Mouse (Mus musculus): Measurements from ENCODE around the gene Myrfl. TPM values are rescaled to one million over a fixed set of nuclear protein-coding genes. Genes with fewer than 3 reads are reported as not detected.

Gene Myrfl
- polyA plus RNA-seq, 1 experiment from 2014 or later, result 0.09 TPM

GRCm38 (mm10) chr10:116740073-116740472 lies 156.6 kb downstream of the Myrfl start:
- Histone ChIP-seq H3K27me3 (replicated peaks; ENCODE audit: control insufficient read depth, insufficient read depth, low read length) (no peaks in the 10 kb centered on the region), H3K4me3 (replicated peaks; ENCODE audit: low read length) (no peak overlapping the region), H3K4me2 (ENCODE audit: low read length) (no peak overlapping the region), H3K27ac (ENCODE audit: low read length) (no peak overlapping the region), H3K9me3 (ENCODE audit: control insufficient read depth, low read length) (no peaks in the 10 kb centered on the region), H3K4me1 (replicated peaks; ENCODE audit: control insufficient read depth, insufficient read depth, low read length) (no peaks in the 10 kb centered on the region), H3K36me3 (ENCODE audit: control insufficient read depth, insufficient read depth) (no peaks in the 10 kb centered on the region), H3K9ac (replicated peaks; ENCODE audit: low read depth, low read length) (no peak overlapping the region)
- 82% methylated on average over 7 of the region's 7 CpGs for WGBS
- ATAC-seq, result no peak

GRCm38 (mm10) chr10:116738533-116738932 lies 158.2 kb downstream of the Myrfl start:
- H3K9ac ChIP-seq (replicated peaks; ENCODE audit: low read depth, low read length), result no peak overlapping the region
- H3K4me1 ChIP-seq (replicated peaks; ENCODE audit: control insufficient read depth, insufficient read depth, low read length), result no peaks in the 10 kb centered on the region
- no peaks in the 10 kb centered on the region for H3K9me3 ChIP-seq (ENCODE audit: control insufficient read depth, low read length)
- no peak overlapping the region for H3K4me3 ChIP-seq (replicated peaks; ENCODE audit: low read length)
- 84% methylated on average over 8 of the region's 8 CpGs for WGBS
- no peaks in the 10 kb centered on the region for H3K27me3 ChIP-seq (replicated peaks; ENCODE audit: control insufficient read depth, insufficient read depth, low read length)
- no peaks in the 10 kb centered on the region for H3K36me3 ChIP-seq (ENCODE audit: control insufficient read depth, insufficient read depth)
- no peak overlapping the region for H3K4me2 ChIP-seq (ENCODE audit: low read length)
- ATAC-seq, result no peak
- no peak overlapping the region for H3K27ac ChIP-seq (ENCODE audit: low read length)

- Histone ChIP-seq H3K27ac (ENCODE audit: low read length) (no peak overlapping the region), H3K36me3 (ENCODE audit: control insufficient read depth, insufficient read depth) (no peaks in the 10 kb centered on the region), H3K4me1 (replicated peaks; ENCODE audit: control insufficient read depth, insufficient read depth, low read length) (no peaks in the 10 kb centered on the region), H3K9ac (replicated peaks; ENCODE audit: low read depth, low read length) (no peak overlapping the region), H3K9me3 (ENCODE audit: control insufficient read depth, low read length) (no peaks in the 10 kb centered on the region), H3K27me3 (replicated peaks; ENCODE audit: control insufficient read depth, insufficient read depth, low read length) (no peaks in the 10 kb centered on the region), H3K4me3 (replicated peaks; ENCODE audit: low read length) (no peak overlapping the region), H3K4me2 (ENCODE audit: low read length) (no peak overlapping the region)
- ATAC-seq, result 0 out of 2 replicates have a peak, but pooled peaks have one; percentile 52
- WGBS, result 66% methylated on average over 8 of the region's 8 CpGs
These were observed 161.1 kb downstream of the Myrfl start for GRCm38 (mm10) chr10:116735607-116736006.

GRCm38 (mm10) chr10:116733651-116734050 lies 163.1 kb downstream of the Myrfl start:
- no peaks in the 10 kb centered on the region for H3K27me3 ChIP-seq (replicated peaks; ENCODE audit: control insufficient read depth, insufficient read depth, low read length)
- ATAC-seq, result no peak

GRCm38 (mm10) chr10:116730033-116730652 lies 166.6 kb downstream of the Myrfl start:
- ATAC-seq, result no peak
- no peak overlapping the region for H3K27ac ChIP-seq (ENCODE audit: low read length)
- H3K36me3 ChIP-seq (ENCODE audit: control insufficient read depth, insufficient read depth), result no peaks in the 10 kb centered on the region
- H3K4me3 ChIP-seq (replicated peaks; ENCODE audit: low read length), result no peak overlapping the region
- H3K4me1 ChIP-seq (replicated peaks; ENCODE audit: control insufficient read depth, insufficient read depth, low read length), result no peaks in the 10 kb centered on the region; the same call in 1 of the 2 replicates
- no peaks in the 10 kb centered on the region for H3K9me3 ChIP-seq (ENCODE audit: control insufficient read depth, low read length)
- 58% methylated on average over 10 of the region's 10 CpGs for WGBS
- no peak overlapping the region for H3K9ac ChIP-seq (replicated peaks; ENCODE audit: low read depth, low read length)
- 0 out of 2 replicates have a peak, but pooled peaks cover 2% of the 10 kb centered on the region for H3K27me3 ChIP-seq (replicated peaks; ENCODE audit: control insufficient read depth, insufficient read depth, low read length)
- no peak overlapping the region for H3K4me2 ChIP-seq (ENCODE audit: low read length)

More at GRCm38 (mm10) chr10:116733651-116734050, 163.1 kb downstream of the Myrfl start:
- Histone ChIP-seq H3K27ac (ENCODE audit: low read length) (no peak overlapping the region), H3K4me3 (replicated peaks; ENCODE audit: low read length) (no peak overlapping the region), H3K4me1 (replicated peaks; ENCODE audit: control insufficient read depth, insufficient read depth, low read length) (no peaks in the 10 kb centered on the region), H3K9me3 (ENCODE audit: control insufficient read depth, low read length) (no peaks in the 10 kb centered on the region), H3K4me2 (ENCODE audit: low read length) (no peak overlapping the region), H3K36me3 (ENCODE audit: control insufficient read depth, insufficient read depth) (no peaks in the 10 kb centered on the region), H3K9ac (replicated peaks; ENCODE audit: low read depth, low read length) (no peak overlapping the region)
- WGBS, result 79% methylated on average over 7 of the region's 7 CpGs

GRCm38 (mm10) chr10:116728860-116729259 lies 167.9 kb downstream of the Myrfl start:
- H3K4me3 ChIP-seq (replicated peaks; ENCODE audit: low read length), result no peak overlapping the region
- H3K27me3 ChIP-seq (replicated peaks; ENCODE audit: control insufficient read depth, insufficient read depth, low read length), result 0 out of 2 replicates have a peak, but pooled peaks cover 2% of the 10 kb centered on the region
- no peak overlapping the region for H3K4me2 ChIP-seq (ENCODE audit: low read length)
- H3K36me3 ChIP-seq (ENCODE audit: control insufficient read depth, insufficient read depth), result no peaks in the 10 kb centered on the region
- no peak overlapping the region for H3K27ac ChIP-seq (ENCODE audit: low read length)
- H3K9me3 ChIP-seq (ENCODE audit: control insufficient read depth, low read length), result no peaks in the 10 kb centered on the region
- no peak for ATAC-seq
- H3K4me1 ChIP-seq (replicated peaks; ENCODE audit: control insufficient read depth, insufficient read depth, low read length), result no peaks in the 10 kb centered on the region; the same call in 1 of the 2 replicates
- no peak overlapping the region for H3K9ac ChIP-seq (replicated peaks; ENCODE audit: low read depth, low read length)
- 77% methylated on average over 7 of the region's 10 CpGs for WGBS

GRCm38 (mm10) chr10:116727702-116728298 lies 168.9 kb downstream of the Myrfl start:
- WGBS, result 27% methylated on average over 14 of the region's 14 CpGs
- H3K4me2 ChIP-seq (ENCODE audit: low read length), result no peak overlapping the region
- H3K9ac ChIP-seq (replicated peaks; ENCODE audit: low read depth, low read length), result no peak overlapping the region
- ATAC-seq, result no peak
- no peaks in the 10 kb centered on the region for H3K36me3 ChIP-seq (ENCODE audit: control insufficient read depth, insufficient read depth)
- H3K4me1 ChIP-seq (replicated peaks; ENCODE audit: control insufficient read depth, insufficient read depth, low read length), result no peaks in the 10 kb centered on the region; the same call in 1 of the 2 replicates
- no peaks in the 10 kb centered on the region for H3K9me3 ChIP-seq (ENCODE audit: control insufficient read depth, low read length)
- H3K4me3 ChIP-seq (replicated peaks; ENCODE audit: low read length), result no peak overlapping the region
- H3K27me3 ChIP-seq (replicated peaks; ENCODE audit: control insufficient read depth, insufficient read depth, low read length), result 0 out of 2 replicates have a peak, but pooled peaks cover 2% of the 10 kb centered on the region
- no peak overlapping the region for H3K27ac ChIP-seq (ENCODE audit: low read length)

Other genes with a start within 250 kb of the Myrfl start
- gene Rab3ip, start 53.9 kb upstream of the Myrfl start, polyA plus RNA-seq (2015; fragmentation: Nextera tagmentation; extraction: Ambion mirVana), result 48.2 and 51.3 TPM in 2 replicates
- gene Gm10271, start 75.7 kb upstream of the Myrfl start, polyA plus RNA-seq (2015; fragmentation: Nextera tagmentation; extraction: Ambion mirVana), result not detected in 2 replicates
- gene Best3, start 89.4 kb upstream of the Myrfl start, polyA plus RNA-seq (2015; fragmentation: Nextera tagmentation; extraction: Ambion mirVana), result not detected in 2 replicates
- not detected in 2 replicates for gene Lrrc10, start 148.4 kb upstream of the Myrfl start, polyA plus RNA-seq (2015; fragmentation: Nextera tagmentation; extraction: Ambion mirVana)
- gene Cct2, start 166.9 kb upstream of the Myrfl start, polyA plus RNA-seq (2015; fragmentation: Nextera tagmentation; extraction: Ambion mirVana), result 266 and 286 TPM in 2 replicates